Mouse (Mus musculus): ENCODE results near the gene Clcf1.

Gene Clcf1

GRCm38 (mm10) chr19:4257897-4258252 lies 43.8 kb downstream of the Clcf1 start:
- DNase-seq: no peak

DNA sequence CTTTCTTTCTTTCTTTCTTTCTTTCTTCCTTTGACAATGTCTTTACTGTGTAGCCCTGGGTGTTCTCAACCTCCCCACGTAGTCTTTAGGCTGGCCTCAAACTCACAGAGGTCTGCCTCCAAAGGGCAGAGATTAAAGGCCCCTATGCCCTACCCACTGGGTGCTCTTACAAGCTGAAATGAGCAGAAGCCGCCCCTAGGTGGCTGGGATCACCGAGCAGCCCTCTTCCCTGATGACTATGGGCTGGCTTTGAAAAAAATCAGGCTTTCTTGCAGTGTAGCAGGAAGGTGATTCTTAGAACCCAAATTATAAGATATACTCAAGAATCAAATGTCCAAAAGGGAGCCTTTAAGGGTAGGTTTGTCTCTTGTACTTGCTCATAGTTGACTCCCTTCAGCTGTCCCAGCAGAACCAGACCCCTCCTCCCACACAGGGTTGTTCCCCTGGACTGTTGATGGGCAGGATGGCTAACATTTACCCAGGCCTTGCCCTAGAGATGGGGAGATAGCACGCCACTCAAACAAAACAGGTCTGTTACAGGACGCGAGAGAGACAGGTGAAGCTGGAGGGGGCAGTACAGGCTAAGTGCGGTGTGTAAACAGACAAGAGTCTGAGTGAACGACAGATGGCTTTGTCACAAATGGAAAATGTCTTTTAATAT lies 47.1 kb downstream of the Clcf1 start:
- peak; percentile 17 for DNase-seq

GRCm38 (mm10) chr19:4262756-4263155 lies 48.7 kb downstream of the Clcf1 start:
- DNase-seq: no peak

DNA sequence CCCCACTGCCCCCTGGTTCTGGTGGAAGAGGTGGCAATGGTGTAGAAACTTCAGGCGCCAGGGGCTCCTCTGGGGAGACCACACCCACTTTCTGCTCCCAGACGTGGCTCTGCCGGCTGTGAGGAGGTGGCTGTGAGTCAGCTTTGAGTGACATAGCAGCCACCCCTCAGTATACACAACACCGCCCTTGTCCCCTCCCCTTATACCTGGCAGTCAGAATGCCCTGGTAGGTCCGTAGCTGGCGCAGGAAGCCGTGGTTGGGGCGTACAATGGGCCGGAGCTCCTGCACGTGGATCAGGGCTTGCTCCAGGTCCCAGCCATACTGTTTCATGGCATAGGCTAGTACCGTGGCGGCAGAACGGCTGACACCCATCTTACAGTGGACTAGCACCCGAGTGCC lies 49.7 kb downstream of the Clcf1 start:
- peak; percentile 39 for DNase-seq

GRCm38 (mm10) chr19:4264171-4264780 lies 50.2 kb downstream of the Clcf1 start:
- no peak for DNase-seq

- peak; percentile 15 for DNase-seq
Observed at GRCm38 (mm10) chr19:4265956-4266355, 51.9 kb downstream of the Clcf1 start.

DNA sequence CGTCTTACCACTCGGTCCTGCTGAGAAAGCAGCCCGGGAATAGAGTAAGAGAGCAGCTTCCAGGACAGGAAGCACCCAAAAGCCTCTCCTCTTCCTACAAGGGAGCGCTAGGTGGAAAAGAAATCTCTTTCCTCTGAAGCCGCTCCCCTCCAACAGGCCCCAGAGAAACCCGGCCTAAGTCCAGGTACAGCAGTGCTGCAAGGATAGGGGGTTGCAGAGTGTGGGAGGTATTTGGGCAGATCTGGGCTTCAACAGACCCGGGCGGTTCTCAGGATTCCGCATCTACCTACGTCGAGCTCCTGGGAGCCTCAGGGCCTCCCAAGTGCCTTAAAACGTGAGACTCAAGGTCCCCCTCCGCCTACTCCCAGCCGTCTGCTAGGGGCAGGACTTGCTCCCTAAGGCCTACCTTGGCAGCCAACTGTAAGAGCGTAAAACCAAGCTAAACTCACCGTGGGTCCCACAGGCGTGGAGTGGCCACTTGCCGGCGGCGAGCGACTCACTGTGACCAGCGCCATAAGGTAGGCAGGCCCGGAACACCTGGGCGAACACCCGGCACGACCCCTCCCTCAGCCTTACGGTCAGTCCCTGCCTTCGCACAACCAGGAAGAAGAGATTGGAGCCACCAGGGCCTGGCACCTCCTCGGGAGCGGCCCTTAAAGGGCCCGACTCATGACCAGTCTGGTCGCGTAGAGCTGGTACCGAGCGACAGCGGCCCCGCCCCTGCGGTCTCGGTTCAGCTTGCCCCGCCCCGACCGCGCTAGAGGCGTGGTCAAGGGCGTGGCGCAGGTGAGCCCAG lies 54.7 kb downstream of the Clcf1 start, which contains the start of gene Ssh3:
Ssh3 (minus strand) TSS at position 615 of the 796 bp plus-strand sequence.
- DNase-seq: peak; percentile 88

- DNase-seq: peak; percentile 48
Observed at GRCm38 (mm10) chr19:4270187-4270586, 56.1 kb downstream of the Clcf1 start.

GRCm38 (mm10) chr19:4270972-4271371 lies 56.9 kb downstream of the Clcf1 start:
- DNase-seq: peak; percentile 24

Data from cerebellum, adult 9-11 months (tissue).